Mouse (Mus musculus) R1 (cell line): Measurements from ENCODE around the gene A830018L16Rik.
A peak's percentile ranks its signal among the peaks of the same experiment; 100 is the strongest.

Source experiments
- DNase-seq: peaks from one replicate; pipeline ENCODE4 v3.0.0-alpha.2; 2018; ENCODE audit warnings: low read depth, low spot score

Gene A830018L16Rik

DNA sequence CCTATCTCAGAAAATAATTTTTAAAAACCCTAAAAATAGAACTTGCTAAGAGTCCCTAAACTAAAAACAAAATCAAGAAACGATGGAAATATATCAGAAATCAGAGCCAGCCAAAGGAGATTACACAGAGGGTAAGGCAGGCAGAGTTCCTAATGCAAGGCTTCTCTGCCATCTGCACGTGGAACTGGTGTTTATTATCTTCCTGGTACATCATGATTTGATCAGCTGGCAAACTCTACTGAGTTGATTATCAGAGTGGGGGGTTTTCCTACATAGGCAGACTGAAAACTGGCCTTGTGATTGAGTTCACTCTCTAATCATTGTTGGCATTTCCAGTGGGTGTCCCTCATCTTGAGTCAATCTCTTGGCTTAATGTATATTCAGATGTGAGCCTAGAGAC, 583.7 kb downstream of the A830018L16Rik start:
- no peak for DNase-seq

DNA sequence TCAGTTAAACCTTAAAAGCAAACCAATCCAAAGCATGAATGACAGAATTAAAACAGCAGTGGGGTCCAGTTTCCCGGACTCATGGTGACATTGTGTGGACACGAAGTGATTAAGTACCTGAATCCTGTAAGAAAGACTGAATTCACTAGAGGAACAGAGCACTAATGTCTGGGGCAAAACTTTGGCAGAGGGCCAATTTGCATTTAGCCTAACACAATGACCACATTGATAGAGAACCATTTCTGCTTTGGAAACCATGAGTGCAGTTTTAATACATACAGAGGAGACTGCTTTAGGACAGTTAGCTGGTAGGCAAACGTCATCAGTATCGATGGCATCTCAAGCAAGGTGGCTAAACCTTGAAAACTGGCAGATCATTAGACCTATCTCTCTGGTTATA, 586.7 kb downstream of the A830018L16Rik start:
- no peak for DNase-seq

DNA sequence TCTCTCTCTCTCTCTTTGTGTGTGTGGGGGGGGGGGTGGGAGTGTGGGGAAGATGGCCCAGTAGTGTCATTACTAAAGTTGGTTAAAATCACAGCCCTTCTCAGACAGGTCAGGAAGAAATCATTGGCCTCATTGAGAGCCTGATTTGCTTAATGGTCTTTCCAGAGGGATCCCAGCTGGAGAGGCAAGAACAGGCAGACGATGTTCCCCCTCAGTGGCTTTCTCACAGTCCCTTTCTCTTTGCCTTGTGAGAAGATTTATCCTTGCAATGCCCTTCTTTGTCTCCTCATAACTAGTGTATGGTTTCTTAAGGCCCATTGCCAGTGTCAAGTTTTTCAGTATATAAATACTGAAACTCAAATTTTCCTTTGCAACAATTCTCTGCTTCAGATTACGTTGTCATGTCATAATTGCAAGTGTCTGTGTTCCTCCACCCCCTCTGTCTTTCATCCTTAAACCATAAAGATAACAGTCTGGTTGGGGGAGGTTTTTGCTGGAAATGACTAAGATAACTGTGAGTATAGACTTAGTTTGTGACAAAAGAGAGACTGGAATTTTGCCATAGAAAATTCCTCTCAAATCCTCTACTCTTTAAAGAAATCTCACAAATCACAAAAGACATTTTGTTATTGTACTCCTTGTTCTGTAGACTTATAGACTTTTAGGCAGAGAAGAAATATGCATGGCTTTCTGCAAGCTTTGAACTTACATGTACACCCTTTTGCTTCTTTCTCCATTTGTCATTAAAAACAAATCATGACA, 595.1 kb downstream of the A830018L16Rik start:
- no peak for DNase-seq

DNA sequence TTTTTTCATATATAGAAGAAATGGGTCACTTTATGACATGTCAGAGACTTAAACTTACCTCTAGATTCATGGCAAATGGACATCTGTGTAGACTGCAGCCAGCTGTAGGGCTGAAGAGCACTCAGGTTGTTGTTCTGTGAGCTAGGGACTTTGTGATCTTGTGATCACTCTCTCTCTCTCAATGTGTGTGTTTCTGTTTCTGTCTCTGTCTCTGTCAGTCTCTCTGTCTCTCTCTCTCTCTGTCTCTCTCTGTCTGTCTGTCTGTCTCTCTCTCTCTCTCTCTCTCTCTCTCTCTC, 595.6 kb downstream of the A830018L16Rik start:
- DNase-seq, result no peak

DNA sequence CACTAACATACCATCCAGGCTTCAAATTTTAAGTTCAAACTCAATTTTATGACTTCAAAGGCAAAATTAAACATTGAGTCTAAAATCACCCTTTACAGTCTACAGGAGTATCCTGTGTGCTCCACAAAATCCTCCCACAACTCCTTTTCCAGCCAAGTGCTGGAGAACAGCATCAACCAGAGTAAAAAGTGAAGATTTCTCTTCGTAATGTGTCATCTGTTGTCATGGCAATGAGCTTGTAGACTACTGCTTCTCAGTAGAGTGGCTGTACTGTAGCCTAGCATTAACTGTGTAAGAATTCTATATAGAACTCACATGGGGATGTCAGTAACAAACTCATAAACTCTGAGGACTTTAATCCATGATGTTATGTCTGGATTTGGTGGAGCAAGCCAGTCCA, 596.7 kb downstream of the A830018L16Rik start:
- DNase-seq, result no peak

DNA sequence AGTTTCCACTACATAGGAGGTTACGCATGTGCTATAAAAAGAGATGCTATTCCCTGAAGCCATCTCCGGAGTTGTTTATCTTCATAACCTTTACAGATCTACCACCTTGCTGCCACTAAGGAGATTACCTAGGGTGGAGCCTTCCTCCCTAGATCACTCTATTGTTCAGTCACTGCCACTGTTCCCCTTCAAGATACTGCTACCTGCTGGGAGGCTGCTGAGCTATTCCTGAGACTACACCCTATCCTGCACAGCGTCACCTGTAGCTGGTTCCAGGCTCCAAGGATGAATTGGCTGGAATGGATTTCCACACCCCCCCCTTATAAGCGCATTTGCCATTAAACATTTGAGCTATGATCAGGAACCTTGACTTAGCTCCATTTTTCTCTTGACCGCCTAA, 606.7 kb downstream of the A830018L16Rik start:
- peak; percentile 56 for DNase-seq
